8 mouse cellular contexts compared by ENCODE assay signal in the genomic region with DNA sequence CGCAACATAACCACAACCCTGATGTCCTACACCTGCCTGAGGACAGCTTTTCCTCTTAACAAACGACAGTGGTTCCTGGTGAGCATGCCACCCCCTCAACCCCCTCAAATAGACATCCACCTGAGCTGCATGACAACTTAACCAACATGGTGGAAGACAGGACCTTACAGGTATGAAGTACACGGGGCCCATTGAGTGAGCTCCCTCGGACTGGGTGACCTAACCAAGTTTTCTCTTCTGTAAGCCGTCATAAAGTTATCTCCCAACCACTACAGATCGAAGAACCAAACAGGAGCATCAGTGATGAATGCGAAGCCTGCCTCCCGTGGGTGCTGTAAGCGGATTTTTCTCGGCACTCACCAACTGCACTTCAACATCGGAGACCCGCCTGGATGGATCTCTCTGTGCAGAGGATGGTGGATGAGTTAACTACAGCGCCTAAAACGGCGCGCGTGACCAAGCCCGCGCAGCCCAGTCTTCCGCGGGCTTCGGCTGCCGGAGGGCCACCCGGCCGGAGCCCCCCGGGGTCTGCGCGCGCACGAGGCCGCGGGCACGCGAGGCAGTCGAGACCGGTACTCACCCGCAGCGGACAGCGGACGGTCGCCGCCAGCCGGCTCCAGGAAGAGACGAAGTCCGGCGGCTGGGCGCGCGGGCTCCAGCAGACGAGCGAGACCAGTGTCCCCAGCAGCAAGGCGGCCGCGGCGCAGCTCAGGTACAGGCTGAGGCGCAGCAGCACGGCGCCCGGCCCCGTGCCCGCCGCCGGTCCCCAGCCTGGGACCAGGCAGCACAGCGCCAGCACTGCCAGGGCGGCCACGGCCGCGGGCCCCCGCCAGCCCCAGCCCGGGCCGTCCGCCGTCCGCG. TPM values are rescaled to one million over a fixed set of nuclear protein-coding genes. Genes with fewer than 3 reads are reported as not detected.
DNase-seq lines count a peak whose midpoint lies in the region; ATAC-seq and TF ChIP-seq lines count a peak whose summit lies in the region.

A gene (plus strand): TSS at position 570 of the 861 bp plus-strand sequence.

- H3K9ac ChIP-seq in heart, embryonic 16.5 days (ENCODE audit: low read length) = peak within 1 kb of the TSS; percentile 85
- peak within 1 kb of the TSS; percentile 87 for H3K9ac ChIP-seq in lung, embryonic 16.5 days (ENCODE audit: low read length)

- no peak for TF ChIP-seq POLR2A in bone marrow macrophage, adult 2 months (IDR thresholded peaks at IDR 0.05; ENCODE audit: borderline replicate concordance, low read depth, low read length)

- no peak for TF ChIP-seq CTCF in E14TG2a.4 (conservative IDR thresholded peaks at IDR 0.05; ENCODE audit: low read length)
- TF ChIP-seq CTCF in bone marrow macrophage, adult 2 months (IDR thresholded peaks at IDR 0.05; ENCODE audit: low read depth, low read length) = no peak

- peaks cover 50% of the 10 kb centered on the region for H3K27me3 ChIP-seq in E14TG2a.4 (ENCODE audit: insufficient read depth, low read length)
- peaks cover 3% of the 10 kb centered on the region; the same call in 1 of the 2 replicates for H3K27me3 ChIP-seq in heart, embryonic 16.5 days (ENCODE audit: control insufficient read depth, insufficient read depth, low read length)
- H3K27me3 ChIP-seq in lung, embryonic 16.5 days (ENCODE audit: control insufficient read depth, insufficient read depth, low read depth, low read length) = peaks cover 2% of the 10 kb centered on the region; the same call in 1 of the 2 replicates

- WGBS in heart, embryonic 16.5 days = 2% methylated on average over 70 of the region's 75 CpGs
- under 1% methylated on average over 54 of the region's 75 CpGs for WGBS in lung, embryonic 16.5 days

- H3K4me3 ChIP-seq in E14TG2a.4 (replicated peaks; ENCODE audit: low read length) = peak within 1 kb of the TSS; percentile 85
- H3K4me3 ChIP-seq in bone marrow macrophage, adult 2 months (ENCODE audit: insufficient read depth, low read length) = peak within 1 kb of the TSS; percentile 94
- peak within 1 kb of the TSS; percentile 70 for H3K4me3 ChIP-seq in heart, embryonic 16.5 days (ENCODE audit: low read length)
- H3K4me3 ChIP-seq in lung, embryonic 16.5 days (ENCODE audit: low read length) = peak within 1 kb of the TSS; percentile 88

- no peaks in the 10 kb centered on the region for H3K36me3 ChIP-seq in E14TG2a.4 (ENCODE audit: insufficient read depth, low read length)
- H3K36me3 ChIP-seq in heart, embryonic 16.5 days (ENCODE audit: control insufficient read depth, insufficient read depth) = no peaks in the 10 kb centered on the region
- H3K36me3 ChIP-seq in lung, embryonic 16.5 days (ENCODE audit: control insufficient read depth, insufficient read depth, low read length) = no peaks in the 10 kb centered on the region

- H3K4me1 ChIP-seq in E14TG2a.4 (replicated peaks; ENCODE audit: low read depth, low read length) = peaks cover 13% of the 10 kb centered on the region
- H3K4me1 ChIP-seq in bone marrow macrophage, adult 2 months (ENCODE audit: control insufficient read depth, insufficient read depth, low read length) = peaks cover 7% of the 10 kb centered on the region
- H3K4me1 ChIP-seq in heart, embryonic 16.5 days (ENCODE audit: control insufficient read depth, insufficient read depth, low read length) = peaks cover 19% of the 10 kb centered on the region
- peaks cover 9% of the 10 kb centered on the region; the same call in 1 of the 2 replicates for H3K4me1 ChIP-seq in lung, embryonic 16.5 days (replicated peaks; ENCODE audit: control insufficient read depth, insufficient read depth, low read length)

- H3K27ac ChIP-seq in bone marrow macrophage, adult 2 months (ENCODE audit: insufficient read depth, low read depth, low read length) = no peak within 1 kb of the TSS
- H3K27ac ChIP-seq in heart, embryonic 16.5 days (ENCODE audit: low read length) = peak within 1 kb of the TSS; percentile 53
- peak within 1 kb of the TSS; percentile 26 for H3K27ac ChIP-seq in lung, embryonic 16.5 days (ENCODE audit: low read length)

- no peaks in the 10 kb centered on the region for H3K9me3 ChIP-seq in E14TG2a.4 (ENCODE audit: low read length)
- H3K9me3 ChIP-seq in heart, embryonic 16.5 days (replicated peaks; ENCODE audit: control insufficient read depth, low read length) = no peaks in the 10 kb centered on the region
- H3K9me3 ChIP-seq in lung, embryonic 16.5 days (ENCODE audit: control insufficient read depth, low read length) = no peaks in the 10 kb centered on the region

- H3K4me2 ChIP-seq in heart, embryonic 16.5 days (ENCODE audit: low read depth, low read length) = peak within 1 kb of the TSS; percentile 86
- H3K4me2 ChIP-seq in lung, embryonic 16.5 days (ENCODE audit: low read depth, low read length) = peak within 1 kb of the TSS; percentile 91

- peak; percentile 58 to 78 for DNase-seq in kidney, postnatal 25 days
- peak; percentile 49 for DNase-seq in ovary, postnatal 36 days (ENCODE audit: low spot score)
- peak; percentile 51 for DNase-seq in thymus, postnatal 25 days

- ATAC-seq in erythroid progenitor cell, adult 5-6 weeks (replicated peaks; ENCODE audit: low FRiP score, poor library complexity, severe bottlenecking) = peak; percentile 53; the same call in 1 of the 2 replicates
- ATAC-seq in heart, embryonic 16.5 days (replicated peaks; ENCODE audit: extremely low read depth, insufficient read depth, low FRiP score) = peak; percentile 75
- peak; percentile 77 for ATAC-seq in lung, embryonic 16.5 days (ENCODE audit: low read depth)

RNA-seq across cellular contexts. Expression of the gene that starts here (rescaled TPM):
- polyA plus RNA-seq in bone marrow macrophage, adult 2 months (2012; ENCODE audit: insufficient read depth, insufficient read length, missing spikeins) = 9.4 and 14.1 TPM in 2 replicates
- total RNA-seq in erythroid progenitor cell, adult 5-6 weeks (2015; ENCODE audit: low replicate concordance) = 8.4 and 25.9 TPM in 2 replicates
- total RNA-seq in erythroid progenitor cell, adult 5-6 weeks (2017; ENCODE audit: low replicate concordance) = 11.1 and 13.6 TPM in 2 replicates
- polyA plus RNA-seq in heart, embryonic 16.5 days (2015; fragmentation: Nextera tagmentation; extraction: Ambion mirVana) = 16.8 and 16.9 TPM in 2 replicates
- 23.3 and 28.5 TPM in 2 replicates for polyA plus RNA-seq in lung, embryonic 16.5 days (2015; fragmentation: Nextera tagmentation; extraction: Ambion mirVana)
